Mouse (Mus musculus): Measurements from ENCODE around the gene 6030452D12Rik.

Gene 6030452D12Rik

GRCm38 (mm10) chr8:106518763-106519162, 18.4 kb downstream of the 6030452D12Rik start:
- DNase-seq (ENCODE audit: low spot score) = no peak

- no peak for DNase-seq (ENCODE audit: low spot score)
Observed at GRCm38 (mm10) chr8:106520578-106520977, 20.3 kb downstream of the 6030452D12Rik start.

- no peak for DNase-seq (ENCODE audit: low spot score)
Observed at GRCm38 (mm10) chr8:106521845-106522244, 21.5 kb downstream of the 6030452D12Rik start.

GRCm38 (mm10) chr8:106526725-106527124, 26.4 kb downstream of the 6030452D12Rik start:
- no peak for DNase-seq (ENCODE audit: low spot score)

GRCm38 (mm10) chr8:106527241-106528036, 27.1 kb downstream of the 6030452D12Rik start:
- no peak for DNase-seq (ENCODE audit: low spot score)

- DNase-seq (ENCODE audit: low spot score) = no peak
Observed at GRCm38 (mm10) chr8:106528596-106529249, 28.4 kb downstream of the 6030452D12Rik start.

GRCm38 (mm10) chr8:106529885-106530482, 29.7 kb downstream of the 6030452D12Rik start:
- peak; percentile 46 for DNase-seq (ENCODE audit: low spot score)

GRCm38 (mm10) chr8:106530566-106530965, 30.2 kb downstream of the 6030452D12Rik start:
- DNase-seq (ENCODE audit: low spot score) = no peak

GRCm38 (mm10) chr8:106533709-106534108, 33.4 kb downstream of the 6030452D12Rik start:
- DNase-seq (ENCODE audit: low spot score) = no peak

- DNase-seq (ENCODE audit: low spot score) = peak; percentile 51
Observed at GRCm38 (mm10) chr8:106534449-106534848, 34.1 kb downstream of the 6030452D12Rik start.

GRCm38 (mm10) chr8:106535448-106535847, 35.1 kb downstream of the 6030452D12Rik start:
- DNase-seq (ENCODE audit: low spot score) = no peak

- no peak for DNase-seq (ENCODE audit: low spot score)
Observed at GRCm38 (mm10) chr8:106539193-106539592, 38.9 kb downstream of the 6030452D12Rik start.

- no peak for DNase-seq (ENCODE audit: low spot score)
Observed at GRCm38 (mm10) chr8:106541002-106541401, 40.7 kb downstream of the 6030452D12Rik start.

- DNase-seq (ENCODE audit: low spot score) = no peak
Observed at GRCm38 (mm10) chr8:106543043-106543442, 42.7 kb downstream of the 6030452D12Rik start.

- no peak for DNase-seq (ENCODE audit: low spot score)
Observed at GRCm38 (mm10) chr8:106545149-106545548, 44.8 kb downstream of the 6030452D12Rik start.

GRCm38 (mm10) chr8:106546746-106547145, 46.4 kb downstream of the 6030452D12Rik start:
- no peak for DNase-seq (ENCODE audit: low spot score)

- DNase-seq (ENCODE audit: low spot score) = no peak
Observed at GRCm38 (mm10) chr8:106548366-106548936, 48.1 kb downstream of the 6030452D12Rik start.

GRCm38 (mm10) chr8:106550906-106551305, 50.6 kb downstream of the 6030452D12Rik start:
- DNase-seq (ENCODE audit: low spot score) = no peak

GRCm38 (mm10) chr8:106554011-106554410, 53.7 kb downstream of the 6030452D12Rik start:
- no peak for DNase-seq (ENCODE audit: low spot score)

- DNase-seq (ENCODE audit: low spot score) = no peak
Observed at GRCm38 (mm10) chr8:106556068-106556645, 55.8 kb downstream of the 6030452D12Rik start.
